ENCODE assay signal across 25 mouse cellular contexts in the genomic region with DNA sequence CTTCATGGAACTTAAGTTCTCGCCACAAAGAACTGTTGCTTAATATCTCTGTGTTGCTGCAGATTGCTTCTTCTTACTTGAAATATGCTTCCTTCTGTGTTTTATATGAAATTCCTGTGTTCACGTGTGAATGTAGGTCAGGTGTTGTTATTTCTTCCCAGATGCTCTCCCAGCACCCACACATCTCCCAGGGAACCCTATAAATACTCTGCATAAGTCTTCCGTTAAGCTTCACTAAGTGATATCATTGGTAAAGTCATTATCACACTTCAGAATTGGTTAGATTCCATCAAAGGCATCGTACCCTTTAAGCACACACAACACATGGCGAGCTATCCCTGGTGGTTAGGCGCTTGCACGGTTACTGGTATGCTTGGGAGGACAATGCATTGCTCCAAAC.
"Had no signal": no experiment of that assay in that cellular context is flagged by ENCODE, and none has a peak within 500 bp of the region (broad histone marks: within the 10 kb centered on the region; RNA-seq: fewer than 3 reads in every experiment).

No protein-coding gene starts in this region.

- H3K9ac ChIP-seq: heart, embryonic 12.5 days; hindbrain, embryonic 12.5 days; hindbrain, embryonic 14.5 days; intestine, embryonic 15.5 days; limb, embryonic 12.5 days; liver, embryonic 12.5 days had no signal

- H3K36me3 ChIP-seq: heart, embryonic 10.5 days; heart, embryonic 12.5 days; hindbrain, embryonic 10.5 days; hindbrain, embryonic 12.5 days; intestine, embryonic 15.5 days; limb, embryonic 10.5 days; limb, embryonic 12.5 days; liver, embryonic 12.5 days had no signal

- DNase-seq: gastrocnemius, adult 2 months; gastrocnemius, postnatal 10 days; gastrocnemius, postnatal 25 days; heart, adult 18-20 months; heart, postnatal 10 days; heart, postnatal 4 days; kidney, adult 18-20 months; kidney, adult 8-10 months; kidney, postnatal 10 days; kidney, postnatal 25 days; kidney, postnatal 4 days; liver had no signal

- H3K9me3 ChIP-seq: heart, embryonic 10.5 days; heart, embryonic 12.5 days; hindbrain, embryonic 10.5 days; hindbrain, embryonic 12.5 days; intestine, embryonic 15.5 days; limb, embryonic 10.5 days; limb, embryonic 12.5 days; liver, embryonic 12.5 days had no signal

- H3K4me1 ChIP-seq: heart, embryonic 10.5 days; heart, embryonic 12.5 days; hindbrain, embryonic 10.5 days; hindbrain, embryonic 12.5 days; intestine, embryonic 15.5 days; limb, embryonic 10.5 days; limb, embryonic 12.5 days; liver, embryonic 12.5 days had no signal

- ATAC-seq: hindbrain, embryonic 16.5 days; inflammation-experienced regulatory T-cells, adult 6 months; intestine, embryonic 15.5 days; intestine, postnatal 0 days; liver, embryonic 12.5 days had no signal

- H3K4me2 ChIP-seq: heart, embryonic 12.5 days; hindbrain, embryonic 12.5 days; hindbrain, embryonic 14.5 days; intestine, embryonic 15.5 days; limb, embryonic 12.5 days; liver, embryonic 12.5 days had no signal

- H3K4me3 ChIP-seq: gastrocnemius, adult 2 months; heart, embryonic 10.5 days; heart, embryonic 12.5 days; hindbrain, embryonic 10.5 days; hindbrain, embryonic 12.5 days; intestine, embryonic 15.5 days; layer of hippocampus, adult 2 months; limb, embryonic 10.5 days; limb, embryonic 12.5 days; liver, embryonic 12.5 days had no signal

- H3K27ac ChIP-seq: gastrocnemius, adult 2 months; heart, embryonic 10.5 days; hindbrain, embryonic 10.5 days; hindbrain, embryonic 12.5 days; hindbrain, embryonic 14.5 days; intestine, embryonic 15.5 days; layer of hippocampus, adult 2 months; limb, embryonic 10.5 days; limb, embryonic 12.5 days; liver, embryonic 12.5 days had no signal

- H3K27me3 ChIP-seq: heart, embryonic 12.5 days; hindbrain, embryonic 12.5 days; intestine, embryonic 15.5 days; limb, embryonic 12.5 days; liver, embryonic 12.5 days had no signal
